Mouse (Mus musculus) CH12.LX (cell line): ENCODE data around the gene Kcnd3.

Experiments
- CTCF ChIP-seq, 2 experiments: IDR thresholded peaks in 1 of 2; conservative IDR thresholded peaks in 1 of 2; 2 replicates each; pipeline ENCODE4 v1.5.1; 2011 to 2012; ENCODE audit warnings: low read depth in 2 of 2, low read length in 2 of 2, improper control_type of control experiment in 1 of 2, inconsistent platforms in 1 of 2, mild to moderate bottlenecking in 1 of 2, moderate library complexity in 1 of 2
- E2F4 ChIP-seq: IDR thresholded peaks from 2 replicates; pipeline ENCODE4 v1.6.1; 2011; ENCODE audit warnings: low read depth, low read length, improper control_type of control experiment; ENCODE audit not compliant: insufficient replicate concordance
- HCFC1 ChIP-seq: IDR thresholded peaks from 2 replicates; pipeline ENCODE4 v1.6.1; 2012; ENCODE audit warnings: low read depth, mild to moderate bottlenecking, inconsistent platforms, low read length, improper control_type of control experiment
- KAT2A ChIP-seq: IDR thresholded peaks from 2 replicates; pipeline ENCODE4 v1.6.1; 2012; ENCODE audit warnings: low read length, improper control_type of control experiment, inconsistent platforms; ENCODE audit not compliant: insufficient replicate concordance
- MAFK ChIP-seq: IDR thresholded peaks from 2 replicates; pipeline ENCODE4 v1.6.1; 2011; ENCODE audit warnings: low read length, improper control_type of control experiment; ENCODE audit not compliant: insufficient replicate concordance
- MXI1 ChIP-seq: IDR thresholded peaks from 2 replicates; pipeline ENCODE4 v1.6.1; 2011; ENCODE audit warnings: mild to moderate bottlenecking, low read depth, low read length, improper control_type of control experiment
- MYC ChIP-seq: IDR thresholded peaks from 2 replicates; pipeline ENCODE4 v1.6.1; 2011; ENCODE audit warnings: low read depth, mild to moderate bottlenecking, improper control_type of control experiment, low read length
- NELFE ChIP-seq: IDR thresholded peaks from 2 replicates; pipeline ENCODE4 v1.6.1; 2011; ENCODE audit warnings: low read depth, low read length, improper control_type of control experiment
- POLR2A ChIP-seq: IDR thresholded peaks from 2 replicates; pipeline ENCODE4 v1.6.1; 2011; ENCODE audit warnings: low read depth, mild to moderate bottlenecking, improper control_type of control experiment, low read length
- POLR2AphosphoS2 ChIP-seq: IDR thresholded peaks from 2 replicates; pipeline ENCODE4 v1.6.1; 2011; ENCODE audit warnings: low read depth, low read length, improper control_type of control experiment
- SMC3 ChIP-seq: IDR thresholded peaks from 2 replicates; pipeline ENCODE4 v1.6.1; 2011; ENCODE audit warnings: low read depth, low read length, improper control_type of control experiment
- USF1 ChIP-seq: IDR thresholded peaks from 2 replicates; pipeline ENCODE4 v1.6.1; 2014; ENCODE audit warnings: low read depth, mild to moderate bottlenecking, inconsistent platforms, low read length, improper control_type of control experiment

DNA sequence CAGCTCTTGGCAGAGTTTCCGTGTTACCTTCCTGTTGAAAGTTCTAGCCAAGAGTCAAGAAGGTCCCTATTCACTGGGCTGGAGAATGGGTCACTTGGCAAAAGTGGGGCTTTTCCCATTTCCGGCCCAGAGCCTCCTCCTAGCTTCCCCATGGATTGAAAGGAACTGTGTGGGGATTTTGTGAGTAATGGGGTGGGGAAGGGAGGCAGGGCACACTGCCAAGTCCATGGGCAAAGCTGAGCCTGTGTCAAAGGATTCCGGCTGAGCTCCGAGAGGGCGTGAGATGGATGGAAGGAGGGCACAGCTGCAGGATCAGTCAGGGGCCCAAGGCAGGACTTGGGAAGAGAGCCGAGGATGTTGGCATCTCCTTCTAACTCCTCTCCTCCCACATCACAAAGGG, 258.1 kb downstream of the Kcnd3 start:
- TF ChIP-seq CTCF (conservative IDR thresholded peaks at IDR 0.05 in 1 of 2, IDR thresholded peaks at IDR 0.05 in 1 of 2; ENCODE audit: low read depth in 2 of 2, low read length in 2 of 2) = no peak
- TF ChIP-seq SMC3 = no peak
- TF ChIP-seq POLR2AphosphoS2 = no peak
- TF ChIP-seq MAFK = no peak
- TF ChIP-seq KAT2A = no peak
- no peak for TF ChIP-seq NELFE
- TF ChIP-seq MXI1 = no peak
- TF ChIP-seq HCFC1 = no peak
- TF ChIP-seq E2F4 = no peak
- no peak for TF ChIP-seq POLR2A
- no peak for TF ChIP-seq USF1
- no peak for TF ChIP-seq MYC
